Mouse (Mus musculus) layer of hippocampus, adult 2 months (tissue): ENCODE measurements around the gene Tespa1. TPM values are rescaled to one million over a fixed set of nuclear protein-coding genes. Genes with fewer than 3 reads are reported as not detected.
A peak's percentile ranks its signal among the peaks of the same experiment; 100 is the strongest.
"Not testable (repeated sequence)": the region's sequence is repeated elsewhere in the genome, so short reads cannot be mapped to it uniquely, and the experiment has no call there.

Source experiments
- DNase-seq, 2 experiments: peaks; one replicate each; pipeline ENCODE4 v3.0.0; 2022; ENCODE audit warnings: low spot score in 2 of 2
- H3K27ac ChIP-seq: fragments of 200-600 bp; 2 replicates; pipeline ENCODE4 v1.8.1; 2022
- H3K4me3 ChIP-seq: fragments of 200-600 bp; 2 replicates; pipeline ENCODE4 v1.8.1; 2022; ENCODE audit warnings: mild to moderate bottlenecking
- CTCF ChIP-seq: fragments of 200-600 bp; conservative IDR thresholded peaks from 2 replicates; pipeline ENCODE4 v1.8.1; 2022; ENCODE audit warnings: antibody characterized with exemption, mild to moderate bottlenecking, moderate library complexity
- long read RNA-seq, 2 experiments: library from polyadenylated mRNA; stranded (forward); transcript quantifications; one replicate each; pipeline ENCODE4 v2.0.0; 2021; ENCODE audit warnings: borderline mapping rate in 2 of 2
- total RNA-seq, 2 experiments: library from RNA; stranded (reverse); gene quantifications; 2 replicates each; pipeline ENCODE4 v1.2.3; 2021

Gene Tespa1
- 1 to 10 TPM; 1.6 to 1.7 TPM for total RNA-seq
- long read RNA-seq, experiment 1: 0 reads
- long read RNA-seq, experiment 2: 0 reads

DNA sequence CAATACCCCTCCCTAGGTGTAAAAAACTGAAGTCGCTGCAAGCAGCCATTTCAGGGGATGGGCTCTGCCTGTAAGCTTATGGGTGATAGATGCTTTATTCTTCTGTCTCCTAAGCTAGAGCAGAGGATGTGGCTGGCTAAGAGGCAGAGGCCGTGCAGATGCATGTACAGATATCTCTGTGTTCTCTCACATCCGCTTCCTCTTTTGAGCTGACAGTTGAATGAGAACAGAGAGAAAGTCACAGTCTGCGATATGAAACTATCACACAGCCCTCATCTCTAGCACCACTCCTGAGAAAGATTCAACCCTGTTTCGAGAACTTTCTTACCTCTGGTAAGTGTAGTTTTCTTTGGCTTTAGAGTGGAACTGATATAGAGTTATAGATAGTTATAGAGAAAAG is at the start of gene Tespa1:
Tespa1 (plus strand) TSS at position 234 of the 400 bp plus-strand sequence.
- DNase-seq: no peak
- TF ChIP-seq CTCF: no peak
- Histone ChIP-seq H3K27ac (no peak within 1 kb of the TSS), H3K4me3 (no peak within 1 kb of the TSS)

DNA sequence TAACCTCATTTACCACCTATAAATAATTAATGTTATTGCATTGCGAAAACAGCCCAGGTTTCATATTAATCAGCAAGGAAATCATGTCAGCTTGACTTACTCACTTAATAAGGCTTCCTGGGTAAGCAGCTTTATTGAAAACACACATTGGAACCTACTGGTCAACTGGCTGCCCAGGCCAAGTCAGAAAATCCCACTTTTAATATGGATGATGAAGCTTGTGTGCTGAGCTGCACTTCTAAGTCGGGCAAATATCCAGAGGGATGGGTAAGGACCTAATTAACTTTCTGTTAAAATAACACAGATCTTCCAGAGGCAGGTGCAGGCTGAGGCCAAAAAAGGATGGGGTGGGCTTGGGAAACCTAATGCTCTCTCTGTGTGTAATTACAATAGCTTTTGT is 46.9 kb upstream of the Tespa1 start:
- no peak for TF ChIP-seq CTCF
- H3K27ac ChIP-seq: no peak overlapping the region
- H3K4me3 ChIP-seq: no peak overlapping the region
- DNase-seq: no peak

DNA sequence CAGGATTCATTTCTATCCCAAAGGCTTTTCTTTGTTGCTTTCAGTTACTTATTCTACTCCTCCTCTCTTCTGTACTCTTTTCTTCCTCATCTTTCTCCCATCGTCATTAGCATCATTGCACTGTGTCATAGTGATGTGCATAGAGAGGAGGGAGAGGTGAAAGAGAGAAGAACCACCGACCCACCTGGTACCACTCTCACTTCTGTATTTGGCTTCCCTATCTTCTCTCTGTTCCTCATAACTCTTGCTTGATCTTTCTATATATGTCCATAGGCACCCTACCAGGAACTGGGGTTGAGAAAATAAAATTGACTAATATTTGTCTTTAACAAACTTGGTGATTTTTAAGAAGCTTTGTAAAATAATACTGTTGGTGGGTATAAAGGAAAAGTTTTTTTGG is 46.2 kb upstream of the Tespa1 start:
- Histone ChIP-seq H3K27ac (no peak overlapping the region), H3K4me3 (no peak overlapping the region)
- no peak for TF ChIP-seq CTCF
- DNase-seq: no peak

DNA sequence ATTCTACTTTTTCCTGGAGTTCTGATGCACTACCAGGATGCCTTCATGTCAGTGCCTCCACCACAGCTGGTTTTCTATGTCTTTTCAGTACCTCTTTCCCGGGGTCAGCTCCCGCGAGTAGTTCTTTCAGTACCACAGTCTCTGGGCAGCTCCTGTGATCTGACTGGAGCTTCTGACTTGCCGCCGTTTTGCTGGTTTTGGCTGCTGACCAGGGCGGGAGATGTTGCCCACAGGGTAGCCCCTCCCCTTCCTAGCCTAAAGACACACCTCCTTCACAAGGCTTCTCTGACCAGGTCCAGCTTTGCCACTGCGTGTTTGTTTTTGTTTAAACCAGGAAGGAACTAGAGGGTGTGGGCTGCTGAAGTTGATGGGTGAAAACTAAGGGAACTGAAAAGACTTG is 42.6 kb upstream of the Tespa1 start, which contains the start of gene Neurod4:
Neurod4 (minus strand) TSS at position 175 of the 400 bp plus-strand sequence.
- Histone ChIP-seq H3K4me3 (no peak within 1 kb of the TSS), H3K27ac (no peak within 1 kb of the TSS)
- DNase-seq: no peak
- no peak for TF ChIP-seq CTCF

DNA sequence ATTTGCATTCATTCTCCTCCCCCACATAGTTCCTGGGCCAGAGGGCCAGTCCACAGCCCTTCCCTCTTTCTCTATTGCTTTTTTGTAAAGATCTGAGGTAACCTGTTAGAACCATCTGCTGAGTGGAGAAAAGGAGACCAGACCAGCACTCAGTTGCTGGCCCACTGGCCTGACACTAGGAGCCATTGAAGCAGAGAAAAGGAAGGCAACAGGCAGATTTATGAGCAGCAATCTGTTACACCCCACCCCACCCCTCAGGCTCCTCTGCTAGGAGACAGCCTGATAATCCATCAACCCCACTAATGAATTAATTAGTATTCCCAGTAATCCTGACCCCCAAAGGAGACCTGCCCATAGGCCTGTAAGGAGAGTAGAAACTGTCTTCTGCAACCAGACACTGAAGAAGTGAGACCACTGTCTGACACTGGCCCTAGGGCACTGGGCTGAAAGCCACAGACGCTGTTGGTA is 40.7 kb upstream of the Tespa1 start:
- TF ChIP-seq CTCF: no peak
- Histone ChIP-seq H3K27ac (no peak overlapping the region), H3K4me3 (no peak overlapping the region)
- DNase-seq: no peak

DNA sequence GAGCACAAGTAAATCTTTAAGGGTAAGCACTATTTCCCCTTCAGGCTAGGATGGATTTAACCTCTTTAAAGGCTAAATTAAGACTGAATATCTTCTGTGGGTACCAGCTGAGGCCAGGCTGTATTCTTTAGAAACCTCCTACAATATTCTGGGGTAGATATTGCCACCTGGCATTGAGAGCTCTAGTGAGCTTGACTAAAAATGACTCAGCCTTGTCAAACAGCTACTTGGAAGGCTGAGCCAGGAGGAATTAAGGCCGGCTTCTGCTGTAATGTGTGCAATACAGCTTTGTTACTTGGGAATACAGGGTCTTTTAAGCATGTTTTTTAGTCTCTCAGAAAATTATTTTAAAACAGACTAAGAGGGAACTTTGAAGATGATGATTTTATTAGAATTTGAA is 35.5 kb upstream of the Tespa1 start:
- no peak for TF ChIP-seq CTCF
- Histone ChIP-seq H3K4me3 (no peak overlapping the region), H3K27ac (no peak overlapping the region)
- DNase-seq: peak in 1 of 2 experiments; percentile 35

DNA sequence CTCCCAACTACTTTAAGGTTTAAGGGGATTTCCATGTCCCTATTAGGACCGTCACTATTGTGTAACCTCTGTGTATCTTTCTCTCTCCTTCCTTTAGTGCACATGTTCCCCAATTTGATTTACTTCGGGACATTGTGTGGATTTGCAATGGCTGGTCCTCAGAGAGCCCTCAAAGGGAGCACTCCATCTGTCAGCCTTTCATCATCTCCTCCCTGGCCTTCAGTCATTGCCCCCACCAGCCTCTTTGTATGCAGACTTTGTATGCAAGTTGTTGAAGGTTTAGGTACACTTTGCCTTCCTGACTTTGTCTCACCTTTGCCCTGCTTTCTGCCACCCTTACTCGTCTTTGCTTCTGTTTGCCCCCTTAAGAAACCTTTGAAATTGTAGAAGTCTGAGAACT is 34.7 kb upstream of the Tespa1 start:
- DNase-seq: no peak
- Histone ChIP-seq H3K4me3 (no peak overlapping the region), H3K27ac (no peak overlapping the region)
- no peak for TF ChIP-seq CTCF

DNA sequence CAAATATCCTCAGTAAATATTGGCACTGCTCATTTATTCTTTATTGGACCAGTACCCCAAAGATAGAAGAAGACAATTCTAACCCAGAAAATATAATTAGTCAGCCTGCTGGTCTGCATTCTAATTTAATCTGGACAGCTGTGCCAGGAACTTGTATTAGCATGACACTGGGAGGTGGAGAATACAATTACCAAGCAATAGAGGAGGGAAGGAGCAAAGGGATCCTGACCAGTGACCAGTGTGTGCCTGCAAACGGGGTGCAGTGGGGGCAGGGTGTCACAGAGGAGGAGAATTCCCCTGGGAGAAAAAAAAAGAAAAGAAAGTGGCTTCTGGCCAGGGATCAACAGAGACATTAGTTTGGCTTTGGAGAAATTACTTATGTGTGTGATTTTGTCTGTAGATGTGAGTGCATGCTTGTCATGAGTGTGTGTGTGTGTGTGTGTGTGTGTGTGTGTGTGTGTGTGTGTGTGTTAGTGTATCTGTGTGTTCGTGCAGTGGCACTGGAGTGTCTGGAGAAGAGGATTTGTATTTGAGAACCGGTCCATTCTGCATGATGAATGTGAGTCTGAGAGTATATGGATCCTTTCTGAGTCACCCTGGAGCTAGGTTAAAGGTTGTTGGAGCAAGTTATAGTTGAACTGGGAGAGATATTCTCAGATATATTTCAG is 28.8 kb upstream of the Tespa1 start:
- no peak for DNase-seq
- no peak overlapping the region for H3K4me3 ChIP-seq
- no peak overlapping the region for H3K27ac ChIP-seq
- no peak for TF ChIP-seq CTCF

DNA sequence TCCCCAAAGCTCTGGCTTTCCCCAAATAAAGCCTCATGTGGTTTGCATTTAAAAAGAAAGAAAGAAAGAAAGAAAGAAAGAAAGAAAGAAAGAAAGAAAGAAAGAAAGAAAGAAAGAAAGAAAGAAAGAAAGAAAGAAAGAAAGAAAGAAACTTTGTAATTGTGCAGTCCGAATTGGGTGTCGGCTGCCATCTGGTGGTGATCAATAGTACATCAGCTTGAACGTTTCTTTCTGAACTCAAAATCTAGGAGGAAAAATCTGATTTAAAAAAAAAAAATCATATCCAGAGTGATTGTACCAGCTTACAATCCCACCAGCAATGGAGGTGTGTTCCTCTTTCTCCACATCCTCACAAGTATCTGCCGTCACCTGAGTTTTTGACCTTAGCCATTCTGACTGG is 23.9 kb upstream of the Tespa1 start:
- H3K27ac ChIP-seq, H3K4me3 ChIP-seq: not testable (repeated sequence)
- TF ChIP-seq CTCF: peak; percentile 79
- peak in 1 of 2 experiments; percentile 33 for DNase-seq

DNA sequence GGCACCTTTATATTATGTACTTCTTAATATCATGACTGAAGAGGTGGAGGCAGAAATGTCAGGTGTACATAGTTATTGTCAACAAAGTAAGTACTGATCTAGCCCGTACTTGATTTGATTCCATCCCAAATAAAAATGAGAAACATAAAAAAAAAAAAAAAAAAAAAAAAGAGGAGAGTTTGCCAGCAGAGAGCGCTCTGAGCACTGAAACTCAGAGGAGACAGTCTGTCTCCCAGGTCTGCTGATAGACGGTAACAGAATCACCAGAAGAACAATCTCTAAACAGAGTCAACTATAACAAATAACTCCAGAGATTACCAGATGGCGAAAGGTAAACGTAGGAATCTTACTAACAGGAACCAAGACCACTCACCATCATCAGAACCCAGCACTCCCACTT is 18.5 kb upstream of the Tespa1 start:
- not testable (repeated sequence) for H3K27ac ChIP-seq, DNase-seq, H3K4me3 ChIP-seq

DNA sequence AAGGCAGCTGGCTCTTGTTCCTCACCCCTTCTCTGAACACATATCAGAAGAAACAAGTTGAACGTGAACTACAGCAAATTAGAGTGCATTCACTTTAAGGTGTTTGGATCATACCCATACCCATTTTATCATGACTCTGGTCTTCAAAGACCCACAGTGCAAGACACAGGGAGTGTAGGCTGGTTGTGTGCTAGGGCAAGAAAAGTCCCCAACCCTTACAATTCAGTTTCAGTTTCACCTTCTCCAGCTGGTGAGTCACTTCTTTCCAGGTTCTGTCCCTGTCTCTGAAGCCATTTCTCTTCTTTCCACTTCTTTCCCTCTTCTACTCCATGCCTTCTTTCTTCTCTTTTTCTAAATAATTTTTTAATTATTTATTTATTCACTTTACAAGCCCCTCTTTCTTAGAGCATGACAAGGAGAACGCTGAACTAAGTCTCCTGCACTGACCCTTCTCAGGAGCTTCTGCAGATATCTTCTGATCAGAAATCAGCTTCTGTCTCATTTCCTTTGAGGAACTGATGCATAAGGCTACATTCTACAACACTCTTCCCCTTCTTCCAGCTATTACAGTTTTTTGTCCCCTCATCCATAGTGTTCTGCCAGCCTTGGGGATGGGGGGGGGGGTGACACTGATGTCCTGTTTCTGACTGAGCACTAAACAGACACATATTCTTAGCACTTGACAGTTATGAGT is 11.0 kb upstream of the Tespa1 start:
- DNase-seq: no peak
- no peak overlapping the region for H3K4me3 ChIP-seq
- no peak overlapping the region for H3K27ac ChIP-seq
- no peak for TF ChIP-seq CTCF

DNA sequence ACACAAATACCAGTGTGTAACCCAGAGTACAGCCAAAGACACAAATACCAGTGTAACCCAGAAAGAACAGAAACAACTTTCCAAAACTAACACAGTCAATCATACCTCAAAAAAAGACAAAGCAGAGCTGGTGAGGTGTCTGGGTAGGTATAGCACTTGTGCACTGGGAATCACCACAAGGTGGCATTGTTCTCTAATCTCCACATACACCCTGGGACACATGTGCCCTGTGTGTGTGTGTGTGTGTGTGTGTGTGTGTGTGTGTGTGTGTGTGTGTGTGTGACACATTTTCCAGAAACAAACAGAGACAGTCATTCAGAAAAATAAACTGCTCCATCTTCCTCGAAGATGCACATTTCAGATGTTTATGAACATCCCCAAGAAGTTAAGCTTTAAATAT is 9.1 kb upstream of the Tespa1 start:
- peak; percentile 55 for TF ChIP-seq CTCF
- no peak overlapping the region for H3K27ac ChIP-seq
- no peak for DNase-seq
- no peak overlapping the region for H3K4me3 ChIP-seq

DNA sequence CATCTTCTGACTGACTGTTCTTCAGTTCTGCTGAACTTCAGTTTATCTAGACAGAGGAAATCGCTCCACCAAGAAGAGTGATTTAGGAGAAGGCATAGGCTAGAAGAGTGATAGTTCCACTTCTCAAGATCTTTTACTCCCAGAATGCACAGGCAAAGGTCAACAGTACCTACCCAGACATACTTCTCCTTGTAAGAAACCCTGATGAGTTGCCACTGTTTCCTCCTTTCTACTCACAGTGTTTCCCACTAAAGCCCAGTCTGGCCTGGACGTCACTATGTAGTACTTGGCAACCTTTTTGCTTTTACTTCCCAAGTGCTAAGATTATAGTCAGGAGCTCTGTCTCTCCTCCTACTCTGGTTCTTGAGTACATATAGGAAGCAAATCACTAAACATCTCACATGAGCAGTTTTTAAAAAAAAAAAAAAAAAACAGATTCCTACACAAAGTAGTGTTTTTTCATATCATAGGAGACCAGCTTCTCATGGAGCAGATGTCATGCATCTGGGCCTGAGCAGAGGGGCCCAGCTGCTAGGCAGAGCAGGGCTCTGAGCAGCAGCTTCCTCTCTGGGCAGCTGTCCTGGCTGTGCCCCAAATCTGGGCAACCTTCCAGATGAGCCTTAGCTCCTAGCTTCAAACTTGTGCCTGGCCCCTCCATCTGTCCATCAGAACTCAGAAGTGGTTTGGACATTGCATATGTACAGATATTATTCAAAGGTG is 8.4 kb upstream of the Tespa1 start:
- TF ChIP-seq CTCF: no peak
- Histone ChIP-seq H3K27ac (no peak overlapping the region), H3K4me3 (no peak overlapping the region)
- DNase-seq: no peak
